Mouse (Mus musculus) hindbrain, postnatal 0 days (tissue): Measurements from ENCODE around the gene Snapc2. TPM values are rescaled to one million over a fixed set of nuclear protein-coding genes. Genes with fewer than 3 reads are reported as not detected.
A peak's percentile ranks its signal among the peaks of the same experiment; 100 is the strongest.

ENCODE experiments used
- ATAC-seq: fragments of 200-750 bp; cut with Nextera tagmentation; 2 replicates; pipeline ENCODE4 v1.8.0; 2017; ENCODE audit warnings: mild to moderate bottlenecking, moderate TSS enrichment, moderate library complexity
- DNase-seq: peaks from one replicate; pipeline ENCODE4 v3.0.0-alpha.2; 2015; ENCODE audit warnings: low spot score
- H3K27ac ChIP-seq: fragments of 300-500 bp; sonication (generic); 2 replicates; pipeline ENCODE4 v1.5.1; 2014; ENCODE audit warnings: mild to moderate bottlenecking
- H3K27me3 ChIP-seq: fragments of 300-500 bp; sonication (generic); 2 replicates; pipeline ENCODE4 v1.6.1; 2014; ENCODE audit warnings: low read length, mixed read lengths; ENCODE audit not compliant: insufficient read depth
- H3K36me3 ChIP-seq: fragments of 300-500 bp; sonication (generic); 2 replicates; pipeline ENCODE4 v1.6.1; 2014; ENCODE audit warnings: low read length, mixed read lengths; ENCODE audit not compliant: insufficient read depth
- H3K4me1 ChIP-seq: fragments of 300-500 bp; sonication (generic); 2 replicates; pipeline ENCODE4 v1.6.1; 2014; ENCODE audit warnings: antibody characterized with exemption, low read length, mixed read lengths; ENCODE audit not compliant: insufficient read depth
- H3K4me2 ChIP-seq: fragments of 300-500 bp; sonication (generic); 2 replicates; pipeline ENCODE4 v1.6.1; 2014; ENCODE audit warnings: low read depth, mild to moderate bottlenecking, low read length, moderate library complexity, mixed read lengths
- H3K4me3 ChIP-seq: fragments of 300-500 bp; sonication (generic); 2 replicates; pipeline ENCODE4 v1.5.1; 2014; ENCODE audit warnings: low read length
- H3K9ac ChIP-seq: fragments of 300-500 bp; sonication (generic); replicated peaks from 2 replicates; pipeline ENCODE4 v1.6.1; 2014; ENCODE audit warnings: mild to moderate bottlenecking, low read length, moderate library complexity, mixed read lengths
- H3K9me3 ChIP-seq: fragments of 300-500 bp; sonication (generic); 2 replicates; pipeline ENCODE4 v1.6.1; 2016; ENCODE audit warnings: low read length, mixed read lengths
- CTCF ChIP-seq: IDR thresholded peaks from 2 replicates; pipeline ENCODE4 v1.5.1; 2016; ENCODE audit warnings: antibody characterized with exemption, control low read depth, low read depth
- WGBS: fragments of 180-500 bp; shearing (Covaris S2); extraction: QIAGEN DNeasy Blood & Tissue Kit; methylation state at CpG from one replicate; pipeline ENCODE4 v1.1.7; 2014; 5-methylcytosine and 5-hydroxymethylcytosine counted together
- polyA plus RNA-seq: library from polyadenylated mRNA; unstranded; fragments of >200 nt; fragmentation: Nextera tagmentation; extraction: Ambion mirVana; gene quantifications from 2 replicates; pipeline ENCODE4 v1.2.1, GENCODE M21; 2015
- total RNA-seq: library from RNA; depleted of rRNA; stranded (reverse); fragments of >200 nt; gene quantifications from 2 replicates; pipeline ENCODE4 v1.2.3, GENCODE M21; 2014; rRNA removed

Snapc2 gene
- total and polyA plus RNA-seq, 2 experiments from 2014 or later: 65.3 to 91.3 TPM

GRCm38 (mm10) chr8:4292738-4293137 lies 39.9 kb downstream of the Snapc2 start:
- Histone ChIP-seq H3K4me2 (no peak overlapping the region), H3K4me3 (no peak overlapping the region), H3K27me3 (no peaks in the 10 kb centered on the region), H3K36me3 (peaks cover 54% of the 10 kb centered on the region), H3K4me1 (no peaks in the 10 kb centered on the region), H3K9me3 (no peaks in the 10 kb centered on the region), H3K9ac (no peak overlapping the region), H3K27ac (no peak overlapping the region)
- DNase-seq: no peak
- peak; percentile 44; the same call in 1 of the 2 replicates for TF ChIP-seq CTCF
- no peak; the same call in 1 of the 2 replicates for ATAC-seq
- WGBS: 84% methylated on average over 5 of the region's 5 CpGs

GRCm38 (mm10) chr8:4297822-4298221 lies 44.9 kb downstream of the Snapc2 start:
- Histone ChIP-seq H3K4me2 (no peak overlapping the region), H3K27ac (no peak overlapping the region), H3K36me3 (peaks cover 62% of the 10 kb centered on the region), H3K4me3 (no peak overlapping the region), H3K9me3 (no peaks in the 10 kb centered on the region), H3K4me1 (no peaks in the 10 kb centered on the region), H3K27me3 (no peaks in the 10 kb centered on the region), H3K9ac (no peak overlapping the region)
- DNase-seq: no peak
- no peak for TF ChIP-seq CTCF
- ATAC-seq: no peak
- WGBS: 96% methylated on average over 4 of the region's 4 CpGs

GRCm38 (mm10) chr8:4304124-4304547 lies 51.3 kb downstream of the Snapc2 start:
- DNase-seq (no peak), ATAC-seq (no peak)
- no peaks in the 10 kb centered on the region for H3K4me1 ChIP-seq
- peaks cover 71% of the 10 kb centered on the region for H3K36me3 ChIP-seq
- no peak for TF ChIP-seq CTCF
- H3K9me3 ChIP-seq: no peaks in the 10 kb centered on the region
- WGBS: 82% methylated on average over 3 of the region's 3 CpGs
- no peak overlapping the region for H3K4me2 ChIP-seq
- H3K9ac ChIP-seq: no peak overlapping the region
- H3K27me3 ChIP-seq: no peaks in the 10 kb centered on the region
- no peak overlapping the region for H3K27ac ChIP-seq
- H3K4me3 ChIP-seq: no peak overlapping the region

Other genes with a start within 250 kb of the Snapc2 start
- gene Cd209f, start 147.2 kb upstream of the Snapc2 start, total RNA-seq: 0.40 TPM in 1 of 2 replicates, not detected in the other
- 0.35 and 1.3 TPM in 2 replicates for gene Cd209f, start 147.2 kb upstream of the Snapc2 start, polyA plus RNA-seq
- gene Cd209g, start 119.0 kb upstream of the Snapc2 start, total RNA-seq: not detected in 2 replicates
- gene Cd209g, start 119.0 kb upstream of the Snapc2 start, polyA plus RNA-seq: 0.04 and 0.19 TPM in 2 replicates
- gene Evi5l, start 86.5 kb upstream of the Snapc2 start, total RNA-seq: 221 and 229 TPM in 2 replicates
- gene Evi5l, start 86.5 kb upstream of the Snapc2 start, polyA plus RNA-seq: 92.0 and 98.3 TPM in 2 replicates
- 11.5 and 32.4 TPM in 2 replicates for gene Prr36, start 35.6 kb upstream of the Snapc2 start, total RNA-seq
- 21.3 and 24.8 TPM in 2 replicates for gene Prr36, start 35.6 kb upstream of the Snapc2 start, polyA plus RNA-seq
- not detected in 2 replicates for gene Lrrc8e, start 26.3 kb upstream of the Snapc2 start, total RNA-seq
- gene Lrrc8e, start 26.3 kb upstream of the Snapc2 start, polyA plus RNA-seq: not detected in 2 replicates
- 30.8 and 39.7 TPM in 2 replicates for gene Map2k7, start 14.3 kb upstream of the Snapc2 start, total RNA-seq
- 24.7 and 27.7 TPM in 2 replicates for gene Map2k7, start 14.3 kb upstream of the Snapc2 start, polyA plus RNA-seq
- not detected in 2 replicates for gene Gm49320, start 14.2 kb upstream of the Snapc2 start, total RNA-seq
- gene Gm49320, start 14.2 kb upstream of the Snapc2 start, polyA plus RNA-seq: 0.25 and 0.74 TPM in 2 replicates
- gene Tgfbr3l, start 4.9 kb upstream of the Snapc2 start, total RNA-seq: 9.0 and 15.5 TPM in 2 replicates
- 3.7 TPM in 2 replicates for gene Tgfbr3l, start 4.9 kb upstream of the Snapc2 start, polyA plus RNA-seq
- gene Ctxn1, start 6.2 kb downstream of the Snapc2 start, total RNA-seq: 99.4 and 109 TPM in 2 replicates
- 224 and 240 TPM in 2 replicates for gene Ctxn1, start 6.2 kb downstream of the Snapc2 start, polyA plus RNA-seq
- gene Timm44, start 22.8 kb downstream of the Snapc2 start, total RNA-seq: 45.7 and 64.8 TPM in 2 replicates
- gene Timm44, start 22.8 kb downstream of the Snapc2 start, polyA plus RNA-seq: 46.7 and 50.0 TPM in 2 replicates
- 5.9 and 6.1 TPM in 2 replicates for gene Ccl25, start 72.1 kb downstream of the Snapc2 start, total RNA-seq
- gene Ccl25, start 72.1 kb downstream of the Snapc2 start, polyA plus RNA-seq: 17.2 and 17.9 TPM in 2 replicates
- gene Elavl1, start 72.3 kb downstream of the Snapc2 start, total RNA-seq: 56.2 and 61.0 TPM in 2 replicates
- 64.6 and 68.4 TPM in 2 replicates for gene Elavl1, start 72.3 kb downstream of the Snapc2 start, polyA plus RNA-seq
- gene Cers4, start 239.9 kb downstream of the Snapc2 start, total RNA-seq: 45.3 and 63.0 TPM in 2 replicates
- 50.9 and 52.4 TPM in 2 replicates for gene Cers4, start 239.9 kb downstream of the Snapc2 start, polyA plus RNA-seq